Mouse (Mus musculus) liver, adult (tissue): ENCODE data around the gene Samd10.

Experiments
- GATA4 ChIP-seq: IDR thresholded peaks from 2 replicates; pipeline ENCODE4 v1.6.1; 2014; ENCODE audit warnings: mild to moderate bottlenecking, low read length; ENCODE audit not compliant: insufficient replicate concordance

The Samd10 gene

GRCm38 (mm10) chr2:181584411-181584942 lies 14.5 kb downstream of the Samd10 start, which contains the start of gene Uckl1:
TSS of gene Uckl1 (minus strand) at chr2:181584892.
- no peak for TF ChIP-seq GATA4

- no peak for TF ChIP-seq GATA4
These were observed 15.4 kb downstream of the Samd10 start for GRCm38 (mm10) chr2:181583460-181584257.

- no peak for TF ChIP-seq GATA4
These were observed 16.1 kb downstream of the Samd10 start for GRCm38 (mm10) chr2:181582939-181583338.

GRCm38 (mm10) chr2:181582358-181582757 lies 16.7 kb downstream of the Samd10 start:
- TF ChIP-seq GATA4 = no peak

- no peak for TF ChIP-seq GATA4
These were observed 17.5 kb downstream of the Samd10 start for GRCm38 (mm10) chr2:181581402-181582120.

- no peak for TF ChIP-seq GATA4
These were observed 18.0 kb downstream of the Samd10 start for GRCm38 (mm10) chr2:181581016-181581401.

- no peak for TF ChIP-seq GATA4
These were observed 18.8 kb downstream of the Samd10 start for GRCm38 (mm10) chr2:181580131-181580772.

- no peak for TF ChIP-seq GATA4
These were observed 19.3 kb downstream of the Samd10 start for GRCm38 (mm10) chr2:181579681-181580080.

- TF ChIP-seq GATA4 = no peak
These were observed 20.0 kb downstream of the Samd10 start for GRCm38 (mm10) chr2:181578790-181579618.

GRCm38 (mm10) chr2:181577981-181578581 lies 20.9 kb downstream of the Samd10 start:
- TF ChIP-seq GATA4 = no peak

GRCm38 (mm10) chr2:181577126-181577525 lies 21.9 kb downstream of the Samd10 start:
- no peak for TF ChIP-seq GATA4

- no peak for TF ChIP-seq GATA4
These were observed 22.4 kb downstream of the Samd10 start for GRCm38 (mm10) chr2:181576613-181577012.

- no peak for TF ChIP-seq GATA4
These were observed 24.0 kb downstream of the Samd10 start for GRCm38 (mm10) chr2:181574921-181575545.

- TF ChIP-seq GATA4 = no peak
These were observed 25.1 kb downstream of the Samd10 start for GRCm38 (mm10) chr2:181573961-181574360.
